Mouse (Mus musculus) liver, embryonic 14.5 days (tissue): ENCODE measurements around the gene Rps29. TPM values are rescaled to one million over a fixed set of nuclear protein-coding genes. Genes with fewer than 3 reads are reported as not detected.

Experiments used
- ATAC-seq: fragments of 200-750 bp; cut with Nextera tagmentation; 2 replicates; pipeline ENCODE4 v1.8.0; 2017; ENCODE audit warnings: moderate number of reproducible peaks, mild to moderate bottlenecking, moderate library complexity; ENCODE audit not compliant: insufficient read depth
- DNase-seq, 3 experiments: peaks; one replicate each; pipeline ENCODE4 v3.0.0-alpha.2; 2012 to 2013; ENCODE audit warnings: low read depth in 3 of 3, low spot score in 3 of 3
- H3K27ac ChIP-seq: fragments of 300-500 bp; sonication (generic); 2 replicates; pipeline ENCODE4 v1.5.1; 2014; ENCODE audit warnings: moderate library complexity, mild to moderate bottlenecking, control low read depth, inconsistent platforms
- H3K27me3 ChIP-seq: fragments of 300-500 bp; sonication (generic); 2 replicates; pipeline ENCODE4 v1.6.1; 2014; ENCODE audit warnings: mild to moderate bottlenecking, low read length, moderate library complexity; ENCODE audit not compliant: control insufficient read depth, insufficient read depth
- H3K36me3 ChIP-seq: fragments of 300-500 bp; sonication (generic); replicated peaks from 2 replicates; pipeline ENCODE4 v1.6.1; 2014; ENCODE audit warnings: low read depth; ENCODE audit not compliant: control insufficient read depth, insufficient read depth
- H3K4me1 ChIP-seq, 2 experiments: fragments of 200-500 bp in 1 of 2; fragments of 300-500 bp in 1 of 2; sonication (generic) in 1 of 2; replicated peaks; 2 replicates each; pipeline ENCODE4 v1.6.1; 2012 to 2014; ENCODE audit warnings: antibody characterized with exemption in 1 of 2, inconsistent platforms in 1 of 2, low read length in 1 of 2; ENCODE audit not compliant: control insufficient read depth in 2 of 2, insufficient read depth in 2 of 2
- H3K4me2 ChIP-seq: fragments of 300-500 bp; sonication (generic); 2 replicates; pipeline ENCODE4 v1.6.1; 2014; ENCODE audit warnings: low read depth, mild to moderate bottlenecking, control low read depth, moderate library complexity
- H3K4me3 ChIP-seq, 2 experiments: fragments of 200-500 bp in 1 of 2; fragments of 300-500 bp in 1 of 2; sonication (generic) in 1 of 2; 2 replicates each; pipeline ENCODE4 v1.5.1; 2012 to 2014; ENCODE audit warnings: low read depth in 2 of 2, low read length in 2 of 2, mild to moderate bottlenecking in 2 of 2, control low read depth in 1 of 2, inconsistent platforms in 1 of 2, moderate library complexity in 1 of 2; ENCODE audit not compliant: insufficient read depth in 1 of 2
- H3K9ac ChIP-seq: fragments of 300-500 bp; sonication (generic); replicated peaks from 2 replicates; pipeline ENCODE4 v1.6.1; 2014; ENCODE audit warnings: mild to moderate bottlenecking, control low read depth, moderate library complexity
- H3K9me3 ChIP-seq: fragments of 300-500 bp; sonication (generic); 2 replicates; pipeline ENCODE4 v1.6.1; 2016; ENCODE audit warnings: low read length, mixed read lengths; ENCODE audit not compliant: control insufficient read depth
- CTCF ChIP-seq: IDR thresholded peaks from 2 replicates; pipeline ENCODE4 v1.5.1; 2016; ENCODE audit warnings: antibody characterized with exemption, low read depth, control low read depth
- EP300 ChIP-seq: IDR thresholded peaks from 2 replicates; pipeline ENCODE4 v1.6.1; 2016; ENCODE audit warnings: antibody characterized with exemption, low read depth
- WGBS: fragments of 180-500 bp; shearing (Covaris S2); extraction: QIAGEN DNeasy Blood & Tissue Kit; methylation state at CpG from one replicate; pipeline ENCODE4 v1.1.7; 2014; ENCODE audit not compliant: insufficient replicate concordance; 5-methylcytosine and 5-hydroxymethylcytosine counted together
- polyA plus RNA-seq, 2 experiments: library from polyadenylated mRNA; depleted of rRNA in 1 of 2; stranded (reverse) in 1 of 2; unstranded in 1 of 2; fragments of >200 nt; fragmentation: Nextera tagmentation in 1 of 2; extraction: Ambion mirVana in 1 of 2; gene quantifications; 2 replicates each; pipeline versions ENCODE4 v1.2.1 to v1.2.3; 2012 to 2014

The Rps29 gene
- polyA plus RNA-seq, 2 experiments: 1,541 to 1,778 TPM

DNA sequence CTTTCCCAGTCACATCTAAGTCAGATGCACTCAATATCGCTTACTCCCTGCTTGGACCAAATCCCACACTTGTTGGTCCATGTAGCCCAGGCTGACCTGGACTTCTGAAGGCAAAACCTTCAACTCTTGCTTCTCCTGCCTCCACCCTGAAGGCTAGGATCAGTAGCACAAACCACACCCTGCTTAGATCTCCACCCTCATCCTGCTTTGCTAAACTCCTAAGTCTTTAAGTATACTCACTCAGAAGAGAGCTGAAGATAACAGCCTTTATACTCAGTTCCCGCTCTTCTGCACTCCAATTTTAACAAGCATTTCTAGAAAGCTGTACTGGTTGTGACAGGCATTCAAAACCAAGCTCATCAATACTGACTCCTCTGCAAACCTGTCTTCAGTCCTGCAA is 1.9 kb downstream of the Rps29 start:
- TF ChIP-seq EP300: no peak
- peaks cover 12 to 15% of the 10 kb centered on the region in 2 experiments for H3K4me1 ChIP-seq
- peak overlapping the region; percentile 65 to 85 for H3K4me3 ChIP-seq
- peak overlapping the region; percentile 83 for H3K27ac ChIP-seq
- 58% methylated on average over 2 of the region's 2 CpGs for WGBS
- H3K9ac ChIP-seq: peak overlapping the region; percentile 91
- no peak for ATAC-seq
- no peaks in the 10 kb centered on the region for H3K9me3 ChIP-seq
- no peaks in the 10 kb centered on the region for H3K27me3 ChIP-seq
- peak overlapping the region; percentile 93 for H3K4me2 ChIP-seq
- H3K36me3 ChIP-seq: peaks cover 11% of the 10 kb centered on the region
- DNase-seq: peak; percentile 34 to 56 (median 45)

DNA sequence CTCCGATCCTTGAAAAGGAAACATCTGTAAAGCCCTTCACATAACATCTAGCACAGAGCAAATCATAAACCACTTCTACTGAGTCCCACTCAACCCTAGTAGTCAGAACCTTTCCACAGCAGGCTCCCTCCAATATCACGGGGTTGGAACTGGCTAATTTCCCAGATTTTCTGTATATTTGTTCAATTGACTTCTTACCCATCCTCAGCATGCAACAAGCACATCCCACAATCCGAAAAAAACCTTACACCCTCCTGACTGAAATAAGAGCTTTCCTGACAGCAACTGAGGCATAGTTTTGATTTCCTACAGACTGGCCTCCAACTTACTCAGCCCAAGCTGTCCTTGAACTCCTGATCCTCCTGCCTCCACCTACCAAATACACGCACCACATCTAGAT is 2.5 kb downstream of the Rps29 start:
- Histone ChIP-seq H3K4me1 (peaks cover 12 to 15% of the 10 kb centered on the region in 2 experiments), H3K27ac (no peak overlapping the region; the same call in 1 of the 2 replicates), H3K27me3 (no peaks in the 10 kb centered on the region), H3K9ac (no peak overlapping the region), H3K9me3 (no peaks in the 10 kb centered on the region), H3K4me3 (no peak overlapping the region), H3K36me3 (peaks cover 11% of the 10 kb centered on the region), H3K4me2 (peak overlapping the region; percentile 93)
- no peak for TF ChIP-seq EP300
- TF ChIP-seq CTCF: no peak
- no peak for DNase-seq
- 62% methylated on average over 4 of the region's 4 CpGs for WGBS
- no peak for ATAC-seq

DNA sequence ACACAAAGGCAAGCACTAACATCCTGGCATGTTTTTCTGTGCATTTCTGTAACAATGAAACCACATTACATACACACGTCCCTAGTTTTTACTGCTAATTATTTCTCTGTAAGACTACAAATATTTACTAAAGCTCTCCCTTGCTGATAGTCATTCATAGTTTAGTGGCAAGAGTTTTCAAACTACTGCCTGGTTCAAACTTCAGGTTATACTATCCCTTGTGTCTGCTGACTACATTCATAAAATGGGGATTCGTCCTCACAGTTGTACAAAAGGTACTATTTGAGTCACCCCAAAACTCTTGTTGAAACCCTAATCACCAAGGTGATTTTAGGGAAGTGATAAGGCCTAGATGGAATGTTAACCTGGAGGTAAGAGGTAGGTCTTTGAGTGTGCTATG is 3.1 kb downstream of the Rps29 start:
- ATAC-seq: no peak
- Histone ChIP-seq H3K4me3 (no peak overlapping the region), H3K4me1 (peaks cover 12 to 15% of the 10 kb centered on the region in 2 experiments), H3K27ac (no peak overlapping the region), H3K9me3 (no peaks in the 10 kb centered on the region), H3K27me3 (no peaks in the 10 kb centered on the region), H3K4me2 (no peak overlapping the region), H3K9ac (no peak overlapping the region), H3K36me3 (peaks cover 11% of the 10 kb centered on the region)
- WGBS: 62% methylated on average over 2 of the region's 2 CpGs
- TF ChIP-seq CTCF (no peak), EP300 (no peak)
- DNase-seq: no peak

DNA sequence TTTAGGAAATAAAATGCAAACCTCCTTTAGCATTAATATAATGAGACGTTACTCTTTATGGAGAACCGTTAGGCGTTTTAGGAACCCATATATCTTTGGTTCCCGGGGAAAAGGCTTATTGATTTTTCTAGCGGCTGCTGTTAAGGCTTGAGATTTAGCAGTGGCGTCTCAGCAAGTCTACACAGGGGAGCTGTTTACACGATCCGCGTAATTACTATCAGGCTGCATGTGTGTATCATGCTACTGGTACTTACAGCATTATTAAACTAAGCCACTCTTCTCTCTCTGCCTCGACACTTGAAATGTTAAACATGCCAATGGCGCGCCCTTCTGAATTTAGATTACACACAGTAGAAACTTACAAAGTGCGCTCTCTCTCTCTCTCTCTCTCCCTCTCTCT is 8.9 kb downstream of the Rps29 start:
- DNase-seq (no peak), ATAC-seq (no peak)
- H3K27me3 ChIP-seq: no peaks in the 10 kb centered on the region; the same call in 1 of the 2 replicates
- no peak overlapping the region for H3K27ac ChIP-seq
- no peak for TF ChIP-seq CTCF
- no peak for TF ChIP-seq EP300
- WGBS: 71% methylated on average over 13 of the region's 13 CpGs
- H3K4me1 ChIP-seq: no peaks in the 10 kb centered on the region
- H3K9ac ChIP-seq: no peak overlapping the region
- H3K9me3 ChIP-seq: no peaks in the 10 kb centered on the region
- no peak overlapping the region for H3K4me3 ChIP-seq
- no peak overlapping the region for H3K4me2 ChIP-seq
- no peaks in the 10 kb centered on the region for H3K36me3 ChIP-seq

DNA sequence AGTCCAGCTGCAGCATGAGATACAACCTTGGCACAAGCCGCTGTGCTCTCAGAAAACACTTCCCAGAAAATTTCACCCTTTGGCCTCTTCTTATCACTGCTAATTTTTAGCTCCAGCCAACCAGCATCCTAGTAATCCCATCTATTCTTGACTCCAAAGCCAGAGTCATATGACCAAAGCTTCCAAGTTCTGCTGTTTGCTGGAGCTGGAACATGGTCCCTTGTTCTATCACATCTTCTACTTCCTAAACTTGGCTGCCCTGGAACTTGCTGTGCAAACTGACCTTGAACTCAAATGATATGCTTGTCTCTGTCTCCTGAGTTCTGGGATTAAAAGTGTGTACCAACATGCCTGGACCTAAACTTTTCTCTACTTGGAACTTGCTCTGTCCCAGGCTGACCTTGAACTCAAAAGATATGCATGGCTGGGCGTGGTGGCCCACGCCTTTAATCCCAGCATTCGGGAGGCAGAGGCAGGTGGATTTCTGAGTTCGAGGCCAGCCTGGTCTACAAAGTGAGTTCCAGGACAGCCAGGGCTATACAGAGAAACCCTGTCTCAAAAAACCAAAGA is 11.7 kb downstream of the Rps29 start:
- no peak for DNase-seq
- H3K9me3 ChIP-seq: no peaks in the 10 kb centered on the region
- TF ChIP-seq CTCF (no peak), EP300 (no peak)
- no peaks in the 10 kb centered on the region for H3K4me1 ChIP-seq
- ATAC-seq: no peak
- 78% methylated on average over 5 of the region's 5 CpGs for WGBS
- no peak overlapping the region for H3K9ac ChIP-seq
- no peak overlapping the region for H3K4me2 ChIP-seq
- H3K27me3 ChIP-seq: no peaks in the 10 kb centered on the region; the same call in 1 of the 2 replicates
- H3K4me3 ChIP-seq: no peak overlapping the region
- no peak overlapping the region for H3K27ac ChIP-seq
- H3K36me3 ChIP-seq: no peaks in the 10 kb centered on the region
